Mouse (Mus musculus): ENCODE results near the gene Gm3252.
"Not testable (repeated sequence)": the region's sequence is repeated elsewhere in the genome, so short reads cannot be mapped to it uniquely, and the experiment has no call there.

Gm3252 gene

DNA sequence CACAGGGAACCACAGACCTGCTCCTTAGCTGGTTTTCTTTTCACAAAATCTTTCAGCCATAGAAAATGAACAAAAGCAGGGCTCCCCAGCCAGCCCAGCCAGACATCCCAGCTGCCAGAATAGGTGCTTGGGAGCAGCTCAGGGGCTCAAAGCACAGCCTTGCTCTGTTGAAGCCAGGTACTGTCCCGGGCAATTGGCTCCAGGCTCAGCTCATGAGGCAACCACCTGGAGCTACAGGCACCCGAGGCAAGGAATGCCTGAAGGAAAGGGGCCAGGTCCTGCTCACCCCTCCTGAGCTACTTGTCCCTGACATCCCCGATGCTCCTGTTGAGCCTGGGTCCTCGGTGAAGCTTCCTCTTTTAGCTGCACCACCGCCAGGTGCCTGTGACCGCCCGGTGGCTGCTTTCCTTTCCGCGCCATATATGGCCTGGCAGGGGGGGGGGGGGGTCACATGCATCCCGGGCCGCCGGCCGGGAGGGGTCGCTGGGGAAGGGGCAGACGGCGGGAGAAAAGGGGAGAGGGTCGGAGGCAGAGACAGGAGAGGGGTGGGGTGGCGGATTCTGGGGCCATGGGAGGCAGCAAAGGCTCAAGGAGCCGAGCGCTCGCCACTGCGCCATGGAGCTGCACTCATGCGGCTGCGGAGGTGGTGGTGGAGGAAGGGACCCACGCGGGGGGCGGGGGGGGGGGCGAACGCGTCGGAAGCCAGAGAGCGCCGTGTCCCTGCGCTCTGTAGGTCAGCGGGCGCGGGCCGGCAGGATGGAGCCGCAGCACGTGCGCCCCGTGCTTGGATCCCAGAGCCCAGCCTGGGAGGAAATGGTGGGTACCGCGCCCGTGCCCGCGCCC lies at the start of gene Gm3252:
Gm3252 (plus strand) TSS at position 738 of the 843 bp plus-strand sequence.
- DNase-seq (ENCODE audit: low spot score in 2 of 2) = not testable (repeated sequence)

DNA sequence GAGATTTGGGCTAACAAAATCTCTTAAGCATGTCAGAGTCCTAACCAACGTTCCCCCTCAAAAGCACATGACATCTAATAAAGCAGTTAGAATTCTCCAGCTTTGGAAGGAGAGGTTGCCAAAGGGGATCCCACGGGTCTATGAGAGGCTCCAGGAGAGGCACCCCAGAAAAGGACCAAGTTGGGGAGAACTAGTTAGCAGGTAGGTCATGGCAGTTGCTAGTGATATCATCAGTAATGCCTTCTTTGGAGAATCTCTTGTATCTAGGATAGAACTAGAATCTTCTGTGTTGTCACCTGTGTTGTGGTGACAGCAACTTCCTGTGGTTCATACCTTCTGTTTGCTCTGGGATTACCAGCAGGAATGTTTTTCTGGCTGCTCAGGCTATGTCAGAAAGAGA lies 17.6 kb upstream of the Gm3252 start, which contains the start of gene Gm7876:
Gm7876 (plus strand) TSS at position 301 of the 400 bp plus-strand sequence.
- not testable (repeated sequence) for DNase-seq (ENCODE audit: low spot score in 2 of 2)

GRCm38 (mm10) chr14:4776037-4776436 lies 49.5 kb downstream of the Gm3252 start, which contains the start of gene Gm9602:
TSS of gene Gm9602 (plus strand) at chr14:4776337.
- DNase-seq (ENCODE audit: low spot score in 2 of 2) = not testable (repeated sequence)
